Mouse (Mus musculus) CD4-positive, CD25-positive, alpha-beta regulatory T cell, adult 4 months (primary cell): ENCODE results near the gene Gatb. TPM values are rescaled to one million over a fixed set of nuclear protein-coding genes. Genes with fewer than 3 reads are reported as not detected.

Source experiments
- polyA plus RNA-seq, 2 experiments: library from polyadenylated mRNA; unstranded; fragments of 100-300 nt; shearing (Covaris generic); gene quantifications; one replicate each; pipeline ENCODE4 v1.2.1; 2017

The Gatb gene
- polyA plus RNA-seq, 2 experiments from 2014 or later, result 17.0 to 25.8 TPM

Other genes with a start within 250 kb of the Gatb start
- 1 to 10 TPM; 3.8 to 8.0 TPM for gene Fam160a1, start 243.2 kb downstream of the Gatb start, polyA plus RNA-seq